In genomic region chr12:100578291-100578690, GRCm38 (mm10) we compare ENCODE assay signal across 10 mouse cellular contexts. TPM values are rescaled to one million over a fixed set of nuclear protein-coding genes. Genes with fewer than 3 reads are reported as not detected.
DNase-seq lines count a peak whose midpoint lies in the region; ATAC-seq lines count a peak whose summit lies in the region.
"Had no signal": no experiment of that assay in that cellular context is flagged by ENCODE, and none has a peak within 500 bp of the region (broad histone marks: within the 10 kb centered on the region; RNA-seq: fewer than 3 reads in every experiment).

No protein-coding gene starts in this region.

- H3K4me3 ChIP-seq in forebrain, embryonic 13.5 days, result no peak overlapping the region
- H3K4me3 ChIP-seq in forebrain, embryonic 10.5 days, result no peak overlapping the region
- no peak overlapping the region for H3K4me3 ChIP-seq in neural tube, embryonic 11.5 days (ENCODE audit: low read depth, low read length)
- H3K4me3 ChIP-seq: heart, embryonic 13.5 days had no signal

- ATAC-seq in forebrain, embryonic 13.5 days, result 0 out of 2 replicates have a peak, but pooled peaks have one; percentile 50
- ATAC-seq in neural tube, embryonic 11.5 days (ENCODE audit: insufficient read depth, low FRiP score, low TSS enrichment), result no peak
- ATAC-seq in granulocyte monocyte progenitor cell, adult 5-6 weeks (replicated peaks; ENCODE audit: poor library complexity, severe bottlenecking), result peak; percentile 52

- no peak overlapping the region for H3K4me2 ChIP-seq in forebrain, embryonic 13.5 days
- no peak overlapping the region for H3K4me2 ChIP-seq in neural tube, embryonic 11.5 days (ENCODE audit: low read depth)
- H3K4me2 ChIP-seq: heart, embryonic 13.5 days had no signal

- H3K36me3 ChIP-seq in forebrain, embryonic 13.5 days (ENCODE audit: poor library complexity, severe bottlenecking), result peaks cover 11% of the 10 kb centered on the region
- H3K36me3 ChIP-seq in forebrain, embryonic 10.5 days (replicated peaks), result no peaks in the 10 kb centered on the region
- H3K36me3 ChIP-seq in neural tube, embryonic 11.5 days (ENCODE audit: control insufficient read depth, insufficient read depth, low read length), result no peaks in the 10 kb centered on the region

- no peaks in the 10 kb centered on the region for H3K4me1 ChIP-seq in forebrain, embryonic 13.5 days
- no peaks in the 10 kb centered on the region for H3K4me1 ChIP-seq in forebrain, embryonic 10.5 days
- no peaks in the 10 kb centered on the region for H3K4me1 ChIP-seq in neural tube, embryonic 11.5 days (ENCODE audit: control insufficient read depth, insufficient read depth, low read length)
- H3K4me1 ChIP-seq: heart, embryonic 13.5 days had no signal

- 57% methylated on average over 2 of the region's 2 CpGs for WGBS in forebrain, embryonic 13.5 days
- WGBS in forebrain, embryonic 10.5 days, result 57% methylated on average over 2 of the region's 2 CpGs
- 70% methylated on average over 2 of the region's 2 CpGs for WGBS in neural tube, embryonic 11.5 days

- no peak for DNase-seq in forebrain, embryonic 10.5 days (ENCODE audit: extremely low spot score, low spot score)
- DNase-seq in neural tube, embryonic 11.5 days (ENCODE audit: low spot score), result peak; percentile 11
- no peak for DNase-seq in neural tube, embryonic 10.5 days (ENCODE audit: extremely low spot score, low spot score)
- DNase-seq in c-Kit-positive CD71-positive TER-119-negative erythroid progenitor cells, embryonic 14.5 days (ENCODE audit: low read depth), result peak; percentile 35
- DNase-seq in lung, postnatal 36 days, result peak; percentile 80
- DNase-seq in yolk sac, embryonic 10.5 days (ENCODE audit: low spot score), result no peak

- no peak overlapping the region for H3K27ac ChIP-seq in forebrain, embryonic 13.5 days
- H3K27ac ChIP-seq in forebrain, embryonic 10.5 days, result no peak overlapping the region
- H3K27ac ChIP-seq in neural tube, embryonic 11.5 days (ENCODE audit: low read depth, low read length), result no peak overlapping the region
- H3K27ac ChIP-seq: heart, embryonic 13.5 days; macrophage had no signal

- H3K9ac ChIP-seq in forebrain, embryonic 13.5 days, result no peak overlapping the region
- no peak overlapping the region for H3K9ac ChIP-seq in neural tube, embryonic 11.5 days (ENCODE audit: low read length)
- H3K9ac ChIP-seq: heart, embryonic 13.5 days had no signal

- H3K27me3 ChIP-seq in forebrain, embryonic 13.5 days, result no peaks in the 10 kb centered on the region
- no peaks in the 10 kb centered on the region for H3K27me3 ChIP-seq in forebrain, embryonic 10.5 days (ENCODE audit: poor library complexity, severe bottlenecking)
- no peaks in the 10 kb centered on the region for H3K27me3 ChIP-seq in neural tube, embryonic 11.5 days (ENCODE audit: control insufficient read depth, insufficient read depth, low read length)
- H3K27me3 ChIP-seq: heart, embryonic 13.5 days had no signal

- no peaks in the 10 kb centered on the region for H3K9me3 ChIP-seq in forebrain, embryonic 13.5 days (replicated peaks)
- no peaks in the 10 kb centered on the region for H3K9me3 ChIP-seq in forebrain, embryonic 10.5 days
- H3K9me3 ChIP-seq in neural tube, embryonic 11.5 days (ENCODE audit: control insufficient read depth, low read length), result no peaks in the 10 kb centered on the region
- H3K9me3 ChIP-seq: heart, embryonic 13.5 days had no signal

RNA-seq across cellular contexts. Expression of gene Ttc7b, which starts 57.7 kb away (rescaled TPM):
- 4.5 and 4.7 TPM in 2 replicates for polyA plus RNA-seq in forebrain, embryonic 13.5 days (2015; fragmentation: Nextera tagmentation; extraction: Ambion mirVana)
- 4.6 and 5.5 TPM in 2 replicates for polyA plus RNA-seq in forebrain, embryonic 10.5 days (2016; fragmentation: Nextera tagmentation; extraction: Ambion mirVana)
- 15.3 and 16.1 TPM in 2 replicates for polyA plus RNA-seq in neural tube, embryonic 11.5 days (2014; fragmentation: Nextera tagmentation; extraction: Ambion mirVana)
- total RNA-seq in granulocyte monocyte progenitor cell, adult 5-6 weeks (2014; fragmentation: Nextera tagmentation), result 28.9 and 38.8 TPM in 2 replicates
- total RNA-seq in granulocyte monocyte progenitor cell, adult 5-6 weeks (2017), result 14.9 and 15.4 TPM in 2 replicates

Comparison
In these comparisons a context has a peak if more than half of its experiments do, and no peak if none do; other contexts are left out.
1. DNase-seq: peak in neural tube, embryonic 11.5 days (single experiment), c-Kit-positive CD71-positive TER-119-negative erythroid progenitor cells, embryonic 14.5 days (single experiment) and lung, postnatal 36 days (single experiment); none in forebrain, embryonic 10.5 days (single experiment), neural tube, embryonic 10.5 days (single experiment) and yolk sac, embryonic 10.5 days (single experiment).